Mouse (Mus musculus) G1E (cell line): ENCODE results near the gene Scamp3.

ENCODE experiments used
- CTCF ChIP-seq: IDR thresholded peaks from 2 replicates; pipeline ENCODE4 v1.5.1; 2012; ENCODE audit warnings: low read depth, low read length, inconsistent platforms, mixed read lengths
- GATA1 ChIP-seq: IDR thresholded peaks from 2 replicates; pipeline ENCODE4 v1.6.1; 2012; ENCODE audit warnings: borderline replicate concordance, low read length, inconsistent platforms, mixed read lengths
- POLR2AphosphoS5 ChIP-seq: IDR thresholded peaks from 2 replicates; pipeline ENCODE4 v1.6.1; 2012; ENCODE audit warnings: low read depth, low read length, inconsistent platforms; ENCODE audit not compliant: insufficient replicate concordance

DNA sequence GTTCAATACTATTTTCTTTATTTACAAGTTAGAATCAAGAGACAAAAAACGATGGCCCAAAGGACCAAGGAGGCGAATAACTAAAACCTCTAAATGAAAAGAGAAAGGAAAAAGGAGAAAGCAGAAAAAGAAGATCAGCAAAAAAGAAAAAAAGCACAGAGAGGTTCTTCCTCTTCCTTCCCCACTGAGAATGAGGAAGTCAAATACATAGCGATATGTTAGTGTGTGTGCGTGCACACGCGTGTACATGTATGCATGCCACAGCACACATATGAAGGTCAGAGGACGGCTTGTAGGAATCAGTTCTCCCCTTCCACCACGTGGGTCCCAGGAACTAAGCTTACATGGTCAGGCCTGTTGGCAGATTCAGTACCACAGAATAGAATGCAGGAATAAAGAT lies 20.3 kb upstream of the Scamp3 start:
- TF ChIP-seq CTCF (no peak), GATA1 (no peak), POLR2AphosphoS5 (no peak)
